Mouse (Mus musculus): ENCODE measurements around the gene Stk11ip.

DNA sequence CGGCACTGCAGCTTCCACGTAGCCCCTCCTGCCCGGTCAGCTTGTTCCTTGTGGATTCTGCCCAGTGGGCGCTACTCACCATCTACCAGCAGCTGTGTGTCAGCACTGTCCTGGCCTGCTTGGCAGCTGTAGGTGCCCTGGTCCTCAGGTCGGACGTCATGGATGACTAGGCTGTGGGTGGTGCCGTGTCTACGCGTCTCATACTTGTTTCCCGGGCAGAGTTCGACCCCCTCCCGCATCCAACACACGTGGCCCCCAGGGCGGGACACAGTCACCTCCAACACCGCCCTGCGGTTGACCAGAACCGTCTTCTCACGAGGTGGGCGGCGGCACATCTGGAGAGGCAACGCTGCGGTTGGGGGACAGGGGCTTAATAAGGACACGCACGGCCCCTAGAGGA, 34.8 kb upstream of the Stk11ip start:
- TF ChIP-seq TAL1 (IDR thresholded peaks at IDR 0.05; ENCODE audit: low read length) = no peak
- TF ChIP-seq GATA1 (IDR thresholded peaks at IDR 0.05; ENCODE audit: low read length) = no peak

Data from erythroblast, embryonic 14.5 days (primary cell).